Mouse (Mus musculus) small intestine, adult 2 months (tissue): ENCODE data around the gene Idh3b. TPM values are rescaled to one million over a fixed set of nuclear protein-coding genes. Genes with fewer than 3 reads are reported as not detected.

Experiments used
- H3K27ac ChIP-seq: fragments of 200-500 bp; 2 replicates; pipeline ENCODE4 v1.5.1; 2012; ENCODE audit warnings: low read depth, low read length, control low read depth, inconsistent platforms; ENCODE audit not compliant: insufficient read depth
- H3K27me3 ChIP-seq: fragments of 200-500 bp; 2 replicates; pipeline ENCODE4 v1.6.1; 2012; ENCODE audit warnings: mild to moderate bottlenecking, moderate library complexity, low read length, inconsistent platforms; ENCODE audit not compliant: control insufficient read depth, insufficient read depth
- H3K36me3 ChIP-seq: fragments of 200-500 bp; 2 replicates; pipeline ENCODE4 v1.6.1; 2012; ENCODE audit warnings: mild to moderate bottlenecking, low read length, control low read depth, inconsistent platforms; ENCODE audit not compliant: control insufficient read depth, insufficient read depth
- H3K4me1 ChIP-seq: fragments of 200-500 bp; 2 replicates; pipeline ENCODE4 v1.6.1; 2012; ENCODE audit warnings: low read length, inconsistent platforms, mixed read lengths; ENCODE audit not compliant: control insufficient read depth, insufficient read depth, insufficient read length
- H3K4me3 ChIP-seq: fragments of 200-500 bp; 2 replicates; pipeline ENCODE4 v1.5.1; 2012; ENCODE audit warnings: low read depth, mild to moderate bottlenecking, control low read depth, inconsistent platforms, low read length, moderate library complexity
- CTCF ChIP-seq: fragments of 200-500 bp; IDR thresholded peaks from 2 replicates; pipeline ENCODE4 v1.5.1; 2012; ENCODE audit warnings: low read depth, mild to moderate bottlenecking, control low read depth, inconsistent platforms, low read length, moderate library complexity, mixed read lengths; ENCODE audit not compliant: insufficient replicate concordance, insufficient read length; ENCODE audit errors: extremely low read depth
- POLR2A ChIP-seq: fragments of 200-500 bp; IDR thresholded peaks from 2 replicates; pipeline ENCODE4 v1.6.1; 2012; ENCODE audit warnings: low read depth, mild to moderate bottlenecking, control low read depth, inconsistent platforms, low read length, moderate library complexity
- WGBS: fragments of 180-500 bp; shearing (Covaris S2); methylation state at CpG from one replicate; pipeline ENCODE4 v1.1.7; 2018; 5-methylcytosine and 5-hydroxymethylcytosine counted together
- polyA plus RNA-seq: library from polyadenylated mRNA; depleted of rRNA; stranded (reverse); fragments of >200 nt; gene quantifications from 2 replicates; pipeline ENCODE4 v1.2.3, GENCODE M21; 2012

Idh3b gene
- polyA plus RNA-seq, 1 experiment, result 242 TPM

DNA sequence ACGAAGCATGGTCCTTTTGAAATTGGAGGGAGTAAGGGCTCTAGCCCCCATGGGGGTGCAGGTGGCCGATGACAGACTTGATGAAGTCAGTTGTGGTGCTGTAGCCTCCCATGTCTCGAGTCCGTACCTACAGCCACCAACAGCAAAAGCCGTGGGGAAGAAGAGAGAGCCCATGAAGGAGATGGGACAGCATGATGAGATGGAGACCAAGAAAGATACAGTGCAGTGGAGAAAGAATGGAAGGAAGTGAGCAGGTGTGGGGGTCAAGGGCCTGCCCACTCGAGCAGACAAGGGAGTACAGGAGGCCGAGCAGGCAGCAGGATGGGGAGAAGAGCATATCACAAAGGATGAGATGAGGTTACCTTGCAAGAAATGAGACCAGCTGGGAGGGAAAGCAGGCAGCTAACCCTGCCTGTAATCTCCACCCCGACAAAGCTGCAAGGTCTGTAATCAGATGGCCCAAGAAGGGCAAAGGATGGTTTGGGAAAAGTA lies 4.7 kb downstream of the Idh3b start:
- Histone ChIP-seq H3K36me3 (peaks cover 51% of the 10 kb centered on the region), H3K4me1 (peaks cover 6% of the 10 kb centered on the region; the same call in 1 of the 2 replicates), H3K27me3 (no peaks in the 10 kb centered on the region), H3K27ac (no peak overlapping the region), H3K4me3 (no peak overlapping the region)
- WGBS, result 40% methylated on average over 8 of the region's 8 CpGs
- TF ChIP-seq POLR2A, result no peak
- TF ChIP-seq CTCF, result no peak

DNA sequence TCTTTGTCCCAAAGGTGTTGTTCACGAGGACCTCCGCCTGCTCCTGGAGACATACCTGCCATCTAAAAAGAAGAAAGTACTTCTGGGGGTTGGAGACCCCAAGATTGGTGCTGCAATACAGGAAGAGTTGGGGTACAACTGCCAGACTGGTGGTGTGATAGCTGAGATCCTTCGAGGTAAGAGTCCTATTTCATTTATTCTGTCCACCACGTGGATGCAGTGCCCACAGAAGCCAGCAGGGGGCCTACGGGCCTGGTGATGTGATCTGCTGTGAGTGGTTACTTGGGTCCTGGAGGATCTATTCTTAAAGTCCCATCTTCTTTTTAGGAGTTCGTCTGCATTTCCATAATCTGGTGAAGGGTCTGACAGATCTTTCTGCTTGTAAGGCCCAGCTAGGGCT lies 8.7 kb downstream of the Idh3b start:
- H3K4me3 ChIP-seq, result no peak overlapping the region; the same call in 1 of the 2 replicates
- no peak overlapping the region for H3K27ac ChIP-seq
- TF ChIP-seq POLR2A, result no peak
- TF ChIP-seq CTCF, result peak; percentile 78; the same call in 1 of the 2 replicates
- peaks cover 36% of the 10 kb centered on the region for H3K36me3 ChIP-seq
- H3K4me1 ChIP-seq, result peaks cover 2% of the 10 kb centered on the region; the same call in 1 of the 2 replicates
- H3K27me3 ChIP-seq, result no peaks in the 10 kb centered on the region
- WGBS, result 32% methylated on average over 6 of the region's 6 CpGs

DNA sequence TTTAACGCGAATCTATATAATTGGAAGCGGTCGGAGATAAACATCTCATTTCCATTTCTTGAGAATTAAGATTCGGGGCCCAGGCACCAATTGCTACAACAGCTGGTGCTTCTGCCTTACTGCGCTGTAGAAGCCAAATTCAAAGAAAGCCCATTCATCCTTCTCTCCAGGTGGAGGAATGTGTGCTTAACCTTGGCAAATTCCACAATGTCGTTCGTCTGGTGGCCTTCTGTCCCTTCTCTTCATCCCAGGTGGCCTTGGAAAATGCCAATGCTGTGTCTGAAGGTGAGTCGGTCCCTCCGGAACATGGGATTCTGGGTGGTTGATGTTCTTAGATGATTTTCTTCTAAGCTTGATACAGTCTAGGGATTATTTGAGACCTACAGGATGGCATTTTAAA lies 9.5 kb downstream of the Idh3b start:
- TF ChIP-seq CTCF, result no peak
- TF ChIP-seq POLR2A, result no peak
- Histone ChIP-seq H3K4me1 (peaks cover 2% of the 10 kb centered on the region; the same call in 1 of the 2 replicates), H3K27ac (no peak overlapping the region), H3K36me3 (peaks cover 28% of the 10 kb centered on the region), H3K27me3 (no peaks in the 10 kb centered on the region), H3K4me3 (peak overlapping the region; percentile 81)
- WGBS, result 2% methylated on average over 10 of the region's 10 CpGs

DNA sequence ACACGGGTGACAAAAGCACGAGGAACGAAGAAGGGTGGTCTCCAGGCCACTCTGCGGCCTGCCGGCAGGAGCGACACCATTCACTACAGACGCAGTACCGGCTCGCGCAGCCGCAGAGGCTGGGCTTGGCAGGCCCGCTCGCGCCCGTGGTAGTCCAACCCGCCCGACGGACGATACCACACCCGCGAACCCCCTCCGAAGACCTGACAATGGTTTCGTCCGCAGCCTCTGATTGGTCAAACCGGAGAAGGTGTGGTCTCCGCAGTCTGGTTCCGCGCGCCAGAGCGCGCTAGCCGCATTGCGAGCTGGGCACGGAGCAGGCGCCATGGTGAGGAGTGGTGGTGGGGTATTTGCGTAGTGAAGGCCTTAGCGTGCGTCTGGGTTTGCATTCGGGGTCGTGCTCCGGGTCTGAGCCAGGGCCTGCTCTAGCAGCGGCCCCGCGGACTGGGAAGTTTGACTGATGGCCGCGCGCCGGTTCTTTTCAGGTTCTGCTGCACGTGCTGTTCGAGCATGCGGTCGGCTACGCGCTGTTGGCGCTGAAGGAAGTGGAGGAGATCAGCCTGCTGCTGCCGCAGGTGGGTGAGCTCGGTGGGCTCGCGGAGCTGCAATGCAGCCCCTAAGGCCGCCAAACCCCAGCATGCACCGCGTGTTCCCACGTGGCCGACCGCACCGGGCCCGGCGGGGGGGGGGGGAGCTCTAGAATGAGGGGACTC lies 10.0 kb downstream of the Idh3b start, which contains the start of gene Nop56:
Gene Nop56, plus strand, starts transcription at position 282 of the 713 bp plus-strand sequence.
- H3K27ac ChIP-seq, result peak within 1 kb of the TSS; percentile 48
- H3K36me3 ChIP-seq, result peaks cover 23% of the 10 kb centered on the region
- WGBS, result under 1% methylated on average over 68 of the region's 68 CpGs
- TF ChIP-seq CTCF (no peak), POLR2A (peak; percentile 99)
- H3K4me1 ChIP-seq, result peaks cover 2% of the 10 kb centered on the region; the same call in 1 of the 2 replicates
- peak within 1 kb of the TSS; percentile 82 for H3K4me3 ChIP-seq
- H3K27me3 ChIP-seq, result no peaks in the 10 kb centered on the region

DNA sequence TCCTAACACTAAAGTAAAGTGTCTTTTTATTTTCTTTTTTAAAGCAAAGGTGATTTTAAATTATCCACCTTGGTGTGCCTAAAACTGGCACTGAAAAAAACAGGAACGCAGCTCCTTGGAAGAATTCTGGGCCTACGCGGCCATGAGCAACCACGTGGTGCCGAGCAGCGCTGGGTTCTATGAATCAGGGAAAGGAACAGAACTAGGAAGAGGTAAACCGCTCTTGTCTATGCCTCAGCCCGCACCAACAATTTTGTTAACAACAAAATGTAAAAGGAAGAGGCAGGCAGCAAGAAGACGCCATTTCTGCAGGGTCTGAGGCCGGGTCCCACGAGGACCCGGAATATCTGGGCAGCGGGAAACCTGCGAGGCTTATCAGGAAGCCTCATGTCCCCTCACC lies 10.6 kb downstream of the Idh3b start:
- Histone ChIP-seq H3K4me3 (peak overlapping the region; percentile 82), H3K36me3 (peaks cover 21% of the 10 kb centered on the region), H3K27me3 (no peaks in the 10 kb centered on the region), H3K4me1 (peaks cover 2% of the 10 kb centered on the region; the same call in 1 of the 2 replicates), H3K27ac (peak overlapping the region; percentile 48)
- 2% methylated on average over 14 of the region's 14 CpGs for WGBS
- no peak for TF ChIP-seq CTCF

DNA sequence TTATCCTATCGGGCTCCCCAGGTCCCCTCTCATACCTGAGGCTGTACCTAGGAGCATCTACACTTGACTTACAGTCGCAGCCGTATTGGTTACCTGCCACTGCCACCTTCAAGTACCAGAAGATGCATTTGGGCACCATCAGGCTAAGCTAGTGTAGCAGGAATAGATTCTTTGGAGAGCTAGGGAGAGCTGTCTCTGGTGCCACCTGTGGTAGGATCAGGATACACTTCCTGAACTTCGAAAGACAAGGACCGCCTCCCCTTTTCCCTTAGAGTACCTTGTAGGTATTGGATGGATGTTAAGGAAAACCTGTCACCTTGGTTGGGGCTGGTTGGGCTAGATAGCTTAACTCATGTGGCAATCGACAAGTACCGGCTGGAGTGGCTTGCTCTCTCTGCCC lies 16.3 kb downstream of the Idh3b start:
- Histone ChIP-seq H3K27ac (no peak overlapping the region), H3K27me3 (no peaks in the 10 kb centered on the region), H3K4me1 (no peaks in the 10 kb centered on the region; the same call in 1 of the 2 replicates), H3K36me3 (no peaks in the 10 kb centered on the region), H3K4me3 (no peak overlapping the region)
- TF ChIP-seq POLR2A (no peak), CTCF (no peak)
- 74% methylated on average over 7 of the region's 7 CpGs for WGBS

DNA sequence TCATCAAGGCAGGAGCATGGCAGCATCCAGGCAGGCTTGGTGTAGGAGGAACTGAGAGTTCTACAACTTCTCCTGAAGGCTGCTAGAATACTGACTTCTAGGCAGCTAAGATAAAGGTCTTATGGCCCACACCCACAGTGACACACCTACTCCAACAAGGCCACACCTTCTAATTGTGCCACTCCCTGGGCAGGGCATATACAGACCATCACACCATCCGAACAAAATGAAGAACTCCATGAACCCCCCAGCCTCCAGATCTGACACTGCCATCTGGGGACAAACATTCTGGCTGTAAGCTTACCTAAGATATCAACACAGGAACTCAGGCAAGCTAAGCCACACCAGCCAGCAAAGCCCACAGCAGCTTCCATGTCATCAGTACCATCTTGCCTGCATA lies 18.8 kb downstream of the Idh3b start:
- H3K27ac ChIP-seq, result no peak overlapping the region
- no peak overlapping the region for H3K4me3 ChIP-seq
- no peaks in the 10 kb centered on the region for H3K27me3 ChIP-seq
- H3K36me3 ChIP-seq, result no peaks in the 10 kb centered on the region
- WGBS, result 27% methylated on average over 1 of the region's 1 CpGs
- TF ChIP-seq CTCF (no peak), POLR2A (no peak)
- no peaks in the 10 kb centered on the region for H3K4me1 ChIP-seq

DNA sequence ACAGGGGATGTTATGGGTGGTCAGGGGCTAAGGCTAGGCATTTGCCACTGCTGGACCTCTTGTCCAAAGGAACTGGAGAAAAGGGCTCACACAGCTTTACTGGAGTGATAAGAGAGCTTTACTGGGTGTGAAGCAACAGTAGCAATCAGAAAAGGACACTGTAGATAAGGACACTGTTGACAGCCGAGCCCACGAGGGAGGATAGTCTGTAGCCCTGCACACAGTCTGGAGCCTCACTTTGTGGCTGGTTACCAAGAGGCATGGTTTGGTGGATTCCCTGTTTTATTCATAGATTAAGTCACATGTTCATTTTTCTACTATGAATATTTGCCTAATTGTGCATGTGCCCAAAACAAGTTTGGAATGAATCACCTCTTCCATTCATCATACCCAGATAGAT lies 21.9 kb downstream of the Idh3b start:
- no peak overlapping the region for H3K4me3 ChIP-seq
- no peak overlapping the region for H3K27ac ChIP-seq
- H3K27me3 ChIP-seq, result no peaks in the 10 kb centered on the region
- H3K36me3 ChIP-seq, result no peaks in the 10 kb centered on the region
- no peaks in the 10 kb centered on the region for H3K4me1 ChIP-seq
- no peak for TF ChIP-seq CTCF
- no peak for TF ChIP-seq POLR2A
- WGBS, result 20% methylated on average over 2 of the region's 2 CpGs
